Mouse (Mus musculus) heart, adult 2 months (tissue): ENCODE results near the gene Olfr1204. TPM values are rescaled to one million over a fixed set of nuclear protein-coding genes. Genes with fewer than 3 reads are reported as not detected.

Experiments
- DNase-seq, 2 experiments: peaks; one replicate each; pipeline ENCODE4 v3.0.0; 2021
- H3K27ac ChIP-seq: fragments of 200-600 bp; 2 replicates; pipeline ENCODE4 v1.8.1; 2022
- H3K27me3 ChIP-seq: fragments of 200-500 bp; 2 replicates; pipeline ENCODE4 v1.6.1; 2012; ENCODE audit warnings: mild to moderate bottlenecking, low read length, inconsistent platforms, mixed read lengths; ENCODE audit not compliant: control insufficient read depth, insufficient read depth
- H3K36me3 ChIP-seq: fragments of 200-500 bp; 2 replicates; pipeline ENCODE4 v1.6.1; 2012; ENCODE audit warnings: low read length, inconsistent platforms; ENCODE audit not compliant: control insufficient read depth, insufficient read depth
- H3K4me1 ChIP-seq: fragments of 200-500 bp; 2 replicates; pipeline ENCODE4 v1.6.1; 2011; ENCODE audit warnings: low read length; ENCODE audit not compliant: control insufficient read depth, insufficient read depth
- H3K4me3 ChIP-seq: fragments of 200-600 bp; 2 replicates; pipeline ENCODE4 v1.8.1; 2022
- H3K79me2 ChIP-seq: fragments of 200-500 bp; replicated peaks from 2 replicates; pipeline ENCODE4 v1.6.1; 2012; ENCODE audit warnings: mild to moderate bottlenecking, inconsistent platforms, low read length, moderate library complexity, mixed read lengths; ENCODE audit not compliant: control insufficient read depth, insufficient read depth
- H3K9ac ChIP-seq: fragments of 200-500 bp; 2 replicates; pipeline ENCODE4 v1.6.1; 2012; ENCODE audit warnings: low read depth, mild to moderate bottlenecking, control low read depth, inconsistent platforms, low read length, mixed read lengths
- CTCF ChIP-seq: fragments of 200-600 bp; IDR thresholded peaks from 2 replicates; pipeline ENCODE4 v1.8.1; 2022; ENCODE audit warnings: antibody characterized with exemption, mild to moderate bottlenecking, moderate library complexity
- EP300 ChIP-seq: fragments of 200-500 bp; IDR thresholded peaks from 2 replicates; pipeline ENCODE4 v1.6.1; 2011; ENCODE audit warnings: low read depth, low read length, control low read depth; ENCODE audit not compliant: insufficient read depth
- POLR2A ChIP-seq: fragments of 200-500 bp; IDR thresholded peaks from 2 replicates; pipeline ENCODE4 v1.6.1; 2011; ENCODE audit warnings: mild to moderate bottlenecking, low read depth, low read length, control low read depth; ENCODE audit not compliant: insufficient read depth
- WGBS: fragments of 180-500 bp; shearing (Covaris S2); methylation state at CpG from one replicate; pipeline ENCODE4 v1.1.7; 2018; 5-methylcytosine and 5-hydroxymethylcytosine counted together
- intact Hi-C: fragments of 180-260 bp; cut with DNase I; formaldehyde crosslinking; loops from one replicate; pipeline ENCODE4 v1.15.1; 2025
- long read RNA-seq: library from polyadenylated mRNA; stranded (forward); transcript quantifications from one replicate; pipeline ENCODE4 v2.0.0, GENCODE M21; 2021
- polyA plus RNA-seq: library from polyadenylated mRNA; depleted of rRNA; stranded (reverse); fragments of >200 nt; gene quantifications from 2 replicates; pipeline ENCODE4 v1.2.3, GENCODE M21; 2012; rRNA removed
- total RNA-seq, 2 experiments: library from RNA; stranded (reverse); gene quantifications; 2 replicates each; pipeline ENCODE4 v1.2.3; 2021

The Olfr1204 gene
- total RNA-seq (not detected), polyA plus RNA-seq (not detected in 2 replicates)
- long read RNA-seq = 0 reads

DNA sequence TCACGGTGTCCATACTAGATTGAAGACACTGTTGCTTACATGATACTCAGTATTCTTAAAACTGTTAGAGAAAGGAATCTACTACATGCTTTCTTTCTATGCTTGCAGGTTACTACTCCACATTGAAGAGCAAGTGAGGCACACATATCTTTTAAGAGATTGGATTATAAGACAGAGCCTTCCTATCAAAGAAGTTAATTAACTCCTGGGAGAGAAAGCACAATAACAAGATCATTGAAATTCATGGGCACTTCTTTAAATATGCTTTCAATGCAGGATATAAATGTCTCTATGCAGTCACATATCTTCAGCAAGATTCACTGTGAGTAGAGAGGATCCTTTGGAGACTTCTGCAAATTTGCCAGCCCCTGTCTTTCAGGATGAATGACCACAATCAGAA, at the start of gene Olfr1204:
Olfr1204 (plus strand) TSS at position 301 of the 400 bp plus-strand sequence.
- WGBS = 83% methylated on average over 1 of the region's 1 CpGs
- Histone ChIP-seq H3K4me1 (no peaks in the 10 kb centered on the region), H3K27ac (no peak within 1 kb of the TSS), H3K27me3 (no peaks in the 10 kb centered on the region), H3K79me2 (no peaks in the 10 kb centered on the region), H3K9ac (no peak within 1 kb of the TSS), H3K4me3 (no peak within 1 kb of the TSS), H3K36me3 (no peaks in the 10 kb centered on the region)
- TF ChIP-seq EP300 = no peak
- TF ChIP-seq POLR2A = no peak
- TF ChIP-seq CTCF = no peak
- no peak for DNase-seq
- intact Hi-C loops = no loop called here

DNA sequence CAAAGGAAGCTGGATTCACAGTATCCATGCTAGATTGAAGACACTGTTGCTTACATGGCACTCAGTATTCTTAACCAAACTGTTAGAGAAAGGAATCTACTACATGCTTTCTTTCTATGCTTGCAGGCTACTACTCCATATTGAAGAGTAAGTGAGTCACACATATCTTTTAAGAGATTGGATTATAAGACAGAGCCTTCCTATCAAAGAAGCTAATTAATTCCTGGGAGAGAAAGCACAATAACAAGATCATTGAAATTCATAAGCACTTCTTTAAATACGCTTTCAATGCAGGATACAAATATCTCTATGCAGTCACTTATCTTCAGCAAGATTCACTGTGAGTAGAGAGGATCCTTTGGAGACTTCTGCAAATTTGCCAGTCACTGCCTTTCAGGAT, 34.9 kb upstream of the Olfr1204 start, which contains the start of gene Olfr1202:
Olfr1202 (plus strand) TSS at position 301 of the 400 bp plus-strand sequence.
- no peak for DNase-seq
- no peaks in the 10 kb centered on the region for H3K79me2 ChIP-seq
- intact Hi-C loops = no loop called here
- no peaks in the 10 kb centered on the region for H3K27me3 ChIP-seq
- no peaks in the 10 kb centered on the region for H3K4me1 ChIP-seq
- H3K9ac ChIP-seq = no peak within 1 kb of the TSS
- 69% methylated on average over 1 of the region's 1 CpGs for WGBS
- no peaks in the 10 kb centered on the region for H3K36me3 ChIP-seq
- TF ChIP-seq EP300 (no peak), POLR2A (no peak), CTCF (no peak)
- H3K4me3 ChIP-seq = no peak within 1 kb of the TSS
- no peak within 1 kb of the TSS for H3K27ac ChIP-seq

DNA sequence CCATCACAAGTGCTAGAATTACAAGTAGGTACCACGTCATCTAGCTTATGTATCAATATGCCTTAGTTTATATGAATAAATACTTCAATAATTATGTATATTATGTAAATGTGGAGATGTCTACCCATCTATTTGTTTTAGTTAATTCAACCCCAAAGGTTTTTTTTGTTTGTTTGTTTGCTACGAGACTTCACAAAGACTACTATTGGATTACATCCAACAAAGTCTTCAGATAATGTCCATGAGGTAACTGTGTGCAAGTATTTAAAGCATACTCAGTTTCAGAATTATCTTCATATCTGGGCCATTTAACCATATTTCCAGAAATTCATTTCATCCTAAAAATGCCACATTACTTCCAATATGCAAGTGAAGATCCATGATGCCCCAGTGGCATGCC, 19.7 kb upstream of the Olfr1204 start, which contains the start of gene Olfr1205:
Olfr1205 (plus strand) TSS at position 301 of the 400 bp plus-strand sequence.
- DNase-seq = no peak
- 77% methylated on average over 2 of the region's 2 CpGs for WGBS
- no peak within 1 kb of the TSS for H3K4me3 ChIP-seq

GRCm38 (mm10) chr2:88838477-88838876, 10.6 kb upstream of the Olfr1204 start:
- Histone ChIP-seq H3K79me2 (no peaks in the 10 kb centered on the region), H3K27ac (no peak overlapping the region), H3K27me3 (no peaks in the 10 kb centered on the region), H3K4me1 (no peaks in the 10 kb centered on the region), H3K9ac (no peak overlapping the region), H3K4me3 (no peak overlapping the region), H3K36me3 (no peaks in the 10 kb centered on the region)
- no peak for DNase-seq
- TF ChIP-seq EP300 (no peak), POLR2A (no peak), CTCF (no peak)
- 57% methylated on average over 2 of the region's 2 CpGs for WGBS
- intact Hi-C loops = no loop called here

More for the DNA sequence above, 19.7 kb upstream of the Olfr1204 start, which contains the start of gene Olfr1205:
- intact Hi-C loops = no loop called here
- H3K27me3 ChIP-seq = no peaks in the 10 kb centered on the region
- no peaks in the 10 kb centered on the region for H3K79me2 ChIP-seq
- TF ChIP-seq EP300 (no peak), POLR2A (no peak), CTCF (no peak)
- no peak within 1 kb of the TSS for H3K27ac ChIP-seq
- H3K9ac ChIP-seq = no peak within 1 kb of the TSS
- no peaks in the 10 kb centered on the region for H3K36me3 ChIP-seq
- no peaks in the 10 kb centered on the region for H3K4me1 ChIP-seq

- no peak within 1 kb of the TSS for H3K27ac ChIP-seq
- H3K4me1 ChIP-seq = no peaks in the 10 kb centered on the region
- H3K9ac ChIP-seq = no peak within 1 kb of the TSS
- H3K79me2 ChIP-seq = no peaks in the 10 kb centered on the region
- no peak for TF ChIP-seq CTCF
- TF ChIP-seq POLR2A = no peak
- TF ChIP-seq EP300 = no peak
- no peak within 1 kb of the TSS for H3K4me3 ChIP-seq
- no peaks in the 10 kb centered on the region for H3K27me3 ChIP-seq
- H3K36me3 ChIP-seq = no peaks in the 10 kb centered on the region
- WGBS = 70% methylated on average over 2 of the region's 2 CpGs
- no peak for DNase-seq
- intact Hi-C loops = no loop called here
Observed at GRCm38 (mm10) chr2:88862931-88863330, 13.8 kb downstream of the Olfr1204 start, which contains the start of gene Olfr1206. Gene Olfr1206, plus strand, starts transcription at chr2:88863231.

- no peaks in the 10 kb centered on the region for H3K27me3 ChIP-seq
- no peak for DNase-seq
- no peak within 1 kb of the TSS for H3K9ac ChIP-seq
- TF ChIP-seq CTCF (no peak), POLR2A (no peak), EP300 (no peak)
- no peaks in the 10 kb centered on the region for H3K36me3 ChIP-seq
- no peak within 1 kb of the TSS for H3K27ac ChIP-seq
- intact Hi-C loops = no loop called here
- no peaks in the 10 kb centered on the region for H3K79me2 ChIP-seq
- H3K4me3 ChIP-seq = no peak within 1 kb of the TSS
- H3K4me1 ChIP-seq = no peaks in the 10 kb centered on the region
Observed at GRCm38 (mm10) chr2:88902211-88902610, 53.1 kb downstream of the Olfr1204 start, which contains the start of gene Olfr1208. Gene Olfr1208, minus strand, starts transcription at chr2:88902311.

Other genes starting within 250 kb of the Olfr1204 start
- gene Olfr1191-ps1, start 208.8 kb upstream of the Olfr1204 start, total RNA-seq = not detected
- not detected in 2 replicates for gene Olfr1191-ps1, start 208.8 kb upstream of the Olfr1204 start, polyA plus RNA-seq
- not detected for gene Olfr1192-ps1, start 200.8 kb upstream of the Olfr1204 start, total RNA-seq
- not detected in 2 replicates for gene Olfr1192-ps1, start 200.8 kb upstream of the Olfr1204 start, polyA plus RNA-seq
- gene Olfr1193, start 173.7 kb upstream of the Olfr1204 start, total RNA-seq = not detected
- not detected in 2 replicates for gene Olfr1193, start 173.7 kb upstream of the Olfr1204 start, polyA plus RNA-seq
- not detected for gene Olfr1195, start 160.1 kb upstream of the Olfr1204 start, total RNA-seq
- not detected in 2 replicates for gene Olfr1195, start 160.1 kb upstream of the Olfr1204 start, polyA plus RNA-seq
- not detected for gene Olfr1196, start 144.7 kb upstream of the Olfr1204 start, total RNA-seq
- not detected in 2 replicates for gene Olfr1196, start 144.7 kb upstream of the Olfr1204 start, polyA plus RNA-seq
- gene Olfr1197, start 116.9 kb upstream of the Olfr1204 start, total RNA-seq = not detected
- gene Olfr1197, start 116.9 kb upstream of the Olfr1204 start, polyA plus RNA-seq = not detected in 2 replicates
- not detected for gene Olfr1198, start 97.9 kb upstream of the Olfr1204 start, total RNA-seq
- gene Olfr1198, start 97.9 kb upstream of the Olfr1204 start, polyA plus RNA-seq = not detected in 2 replicates
- not detected for gene Olfr1199, start 88.8 kb upstream of the Olfr1204 start, total RNA-seq
- gene Olfr1199, start 88.8 kb upstream of the Olfr1204 start, polyA plus RNA-seq = not detected in 2 replicates
- not detected for gene Olfr1200, start 78.8 kb upstream of the Olfr1204 start, total RNA-seq
- not detected in 2 replicates for gene Olfr1200, start 78.8 kb upstream of the Olfr1204 start, polyA plus RNA-seq
- not detected for gene Olfr1201, start 56.3 kb upstream of the Olfr1204 start, total RNA-seq
- not detected in 2 replicates for gene Olfr1201, start 56.3 kb upstream of the Olfr1204 start, polyA plus RNA-seq
- gene Olfr1202, start 34.8 kb upstream of the Olfr1204 start, total RNA-seq = under 1 TPM in 1 of 2 experiments, not detected in 1; 0.07 TPM
- not detected in 2 replicates for gene Olfr1202, start 34.8 kb upstream of the Olfr1204 start, polyA plus RNA-seq
- not detected for gene Olfr1205, start 19.6 kb upstream of the Olfr1204 start, total RNA-seq
- gene Olfr1205, start 19.6 kb upstream of the Olfr1204 start, polyA plus RNA-seq = not detected in 2 replicates
- not detected for gene Olfr1206, start 13.9 kb downstream of the Olfr1204 start, total RNA-seq
- not detected in 2 replicates for gene Olfr1206, start 13.9 kb downstream of the Olfr1204 start, polyA plus RNA-seq
- not detected for gene Olfr1208, start 53.0 kb downstream of the Olfr1204 start, total RNA-seq
- not detected in 2 replicates for gene Olfr1208, start 53.0 kb downstream of the Olfr1204 start, polyA plus RNA-seq
- not detected for gene Olfr1209, start 65.9 kb downstream of the Olfr1204 start, total RNA-seq
- gene Olfr1209, start 65.9 kb downstream of the Olfr1204 start, polyA plus RNA-seq = not detected in 2 replicates
- gene Olfr1211, start 88.8 kb downstream of the Olfr1204 start, total RNA-seq = not detected
- gene Olfr1211, start 88.8 kb downstream of the Olfr1204 start, polyA plus RNA-seq = not detected in 2 replicates
- gene Olfr1212, start 104.7 kb downstream of the Olfr1204 start, total RNA-seq = not detected
- not detected in 2 replicates for gene Olfr1212, start 104.7 kb downstream of the Olfr1204 start, polyA plus RNA-seq
- not detected for gene Gm13762, start 131.0 kb downstream of the Olfr1204 start, total RNA-seq
- not detected in 2 replicates for gene Gm13762, start 131.0 kb downstream of the Olfr1204 start, polyA plus RNA-seq
- not detected for gene Olfr1214, start 143.4 kb downstream of the Olfr1204 start, total RNA-seq
- not detected in 2 replicates for gene Olfr1214, start 143.4 kb downstream of the Olfr1204 start, polyA plus RNA-seq
- gene Olfr1215, start 157.7 kb downstream of the Olfr1204 start, total RNA-seq = not detected
- not detected in 2 replicates for gene Olfr1215, start 157.7 kb downstream of the Olfr1204 start, polyA plus RNA-seq
- gene Olfr1216, start 169.0 kb downstream of the Olfr1204 start, total RNA-seq = not detected
- gene Olfr1216, start 169.0 kb downstream of the Olfr1204 start, polyA plus RNA-seq = not detected in 2 replicates
- not detected for gene Olfr1217, start 182.8 kb downstream of the Olfr1204 start, total RNA-seq
- not detected in 2 replicates for gene Olfr1217, start 182.8 kb downstream of the Olfr1204 start, polyA plus RNA-seq
- gene Olfr1218, start 211.9 kb downstream of the Olfr1204 start, total RNA-seq = not detected
- not detected in 2 replicates for gene Olfr1218, start 211.9 kb downstream of the Olfr1204 start, polyA plus RNA-seq
- gene Olfr1219, start 234.2 kb downstream of the Olfr1204 start, total RNA-seq = not detected
- gene Olfr1219, start 234.2 kb downstream of the Olfr1204 start, polyA plus RNA-seq = not detected in 2 replicates